Mouse (Mus musculus) midbrain, postnatal 0 days (tissue): ENCODE data around the gene Stpg1. TPM values are rescaled to one million over a fixed set of nuclear protein-coding genes. Genes with fewer than 3 reads are reported as not detected.

Experiments used
- ATAC-seq: fragments of 200-750 bp; cut with Nextera tagmentation; 2 replicates; pipeline ENCODE4 v1.8.0; 2017; ENCODE audit warnings: moderate number of reproducible peaks, mild to moderate bottlenecking, moderate TSS enrichment, moderate library complexity; ENCODE audit not compliant: low FRiP score
- DNase-seq: peaks from one replicate; pipeline ENCODE4 v3.0.0-alpha.2; 2015; ENCODE audit warnings: low spot score
- H3K27ac ChIP-seq: fragments of 300-500 bp; sonication (generic); 2 replicates; pipeline ENCODE4 v1.5.1; 2014; ENCODE audit warnings: low read depth, mild to moderate bottlenecking, low read length, mixed read lengths
- H3K27me3 ChIP-seq: fragments of 300-500 bp; sonication (generic); 2 replicates; pipeline ENCODE4 v1.6.1; 2014; ENCODE audit warnings: low read length, control low read depth, mixed read lengths; ENCODE audit not compliant: insufficient read depth
- H3K36me3 ChIP-seq: fragments of 300-500 bp; sonication (generic); 2 replicates; pipeline ENCODE4 v1.6.1; 2014; ENCODE audit warnings: low read length, control low read depth, mixed read lengths; ENCODE audit not compliant: insufficient read depth
- H3K4me1 ChIP-seq: fragments of 300-500 bp; sonication (generic); 2 replicates; pipeline ENCODE4 v1.6.1; 2014; ENCODE audit warnings: mild to moderate bottlenecking, control low read depth, antibody characterized with exemption, low read length, mixed read lengths; ENCODE audit not compliant: insufficient read depth
- H3K4me2 ChIP-seq: fragments of 300-500 bp; sonication (generic); 2 replicates; pipeline ENCODE4 v1.6.1; 2014; ENCODE audit warnings: low read depth, mild to moderate bottlenecking, low read length, mixed read lengths; ENCODE audit not compliant: poor library complexity, severe bottlenecking
- H3K4me3 ChIP-seq: fragments of 300-500 bp; sonication (generic); 2 replicates; pipeline ENCODE4 v1.5.1; 2014; ENCODE audit warnings: low read depth, mild to moderate bottlenecking, low read length, moderate library complexity
- H3K9ac ChIP-seq: fragments of 300-500 bp; sonication (generic); replicated peaks from 2 replicates; pipeline ENCODE4 v1.6.1; 2014; ENCODE audit warnings: mild to moderate bottlenecking, low read length, moderate library complexity, mixed read lengths; ENCODE audit not compliant: poor library complexity, severe bottlenecking
- H3K9me3 ChIP-seq: fragments of 300-500 bp; sonication (generic); 2 replicates; pipeline ENCODE4 v1.6.1; 2016; ENCODE audit warnings: low read length, control low read depth
- CTCF ChIP-seq: IDR thresholded peaks from 2 replicates; pipeline ENCODE4 v1.5.1; 2016; ENCODE audit warnings: antibody characterized with exemption, mild to moderate bottlenecking
- WGBS: fragments of 180-500 bp; shearing (Covaris S2); extraction: QIAGEN DNeasy Blood & Tissue Kit; methylation state at CpG from one replicate; pipeline ENCODE4 v1.1.7; 2014; 5-methylcytosine and 5-hydroxymethylcytosine counted together
- polyA plus RNA-seq: library from polyadenylated mRNA; unstranded; fragments of >200 nt; fragmentation: Nextera tagmentation; extraction: Ambion mirVana; gene quantifications from 2 replicates; pipeline ENCODE4 v1.2.1, GENCODE M21; 2015
- total RNA-seq: library from RNA; depleted of rRNA; stranded (reverse); fragments of >200 nt; gene quantifications from 2 replicates; pipeline ENCODE4 v1.2.3, GENCODE M21; 2014

The Stpg1 gene
- total and polyA plus RNA-seq, 2 experiments from 2014 or later: 0.28 to 0.55 TPM

DNA sequence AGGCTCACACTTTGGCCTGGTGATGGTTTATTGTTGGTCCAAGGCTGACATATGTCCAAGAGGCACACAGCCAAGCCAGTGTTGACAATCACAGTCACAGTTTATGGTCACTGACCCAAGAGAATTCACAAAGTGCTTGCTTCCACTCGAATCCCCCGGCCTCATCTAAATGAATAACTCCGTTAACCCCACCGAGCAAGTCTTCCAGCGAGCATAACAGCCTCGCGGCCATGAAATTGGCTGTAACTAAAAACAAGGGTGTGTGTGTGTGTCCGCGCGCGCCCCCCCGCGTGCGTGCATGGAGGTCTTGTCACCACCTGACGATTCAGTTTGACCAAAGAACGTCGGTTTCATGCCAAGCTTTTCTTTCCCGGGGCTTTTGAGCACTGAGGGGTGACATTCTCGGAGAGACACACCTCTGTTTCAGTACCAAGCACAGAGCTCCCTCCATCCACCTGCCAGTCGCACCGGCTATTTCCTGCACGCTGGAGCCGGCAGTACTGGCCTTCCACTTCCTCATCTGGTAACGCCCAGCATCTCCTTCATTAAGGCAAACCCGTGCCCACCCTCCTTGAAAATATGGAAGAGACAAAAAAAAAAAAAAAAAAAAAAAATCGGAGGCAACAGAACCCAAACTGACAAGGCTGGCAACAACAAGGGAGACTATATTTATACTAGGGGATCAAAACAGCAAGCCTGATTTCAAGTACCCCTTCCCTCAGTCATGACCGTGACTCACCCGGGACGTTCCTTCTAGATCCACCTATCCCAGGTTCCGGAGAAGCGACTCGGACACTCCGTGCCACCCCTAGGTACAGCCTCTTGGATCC is 684 bp upstream of the Stpg1 start:
- no peaks in the 10 kb centered on the region for H3K27me3 ChIP-seq
- peak overlapping the region; percentile 87 for H3K4me2 ChIP-seq
- 1% methylated on average over 33 of the region's 33 CpGs for WGBS
- peak; percentile 65 for DNase-seq
- peak overlapping the region; percentile 64 for H3K4me3 ChIP-seq
- peak; percentile 37; the same call in 1 of the 2 replicates for TF ChIP-seq CTCF
- peak overlapping the region; percentile 77 for H3K27ac ChIP-seq
- H3K4me1 ChIP-seq: 0 out of 2 replicates have a peak, but pooled peaks cover 2% of the 10 kb centered on the region
- no peak; the same call in 1 of the 2 replicates for ATAC-seq
- H3K9ac ChIP-seq: peak overlapping the region; percentile 52
- no peaks in the 10 kb centered on the region for H3K9me3 ChIP-seq
- H3K36me3 ChIP-seq: peaks cover 22% of the 10 kb centered on the region

- DNase-seq: no peak
- Histone ChIP-seq H3K4me3 (peak overlapping the region; percentile 64), H3K27me3 (no peaks in the 10 kb centered on the region), H3K4me2 (peak overlapping the region; percentile 87), H3K4me1 (0 out of 2 replicates have a peak, but pooled peaks cover 2% of the 10 kb centered on the region), H3K36me3 (peaks cover 13% of the 10 kb centered on the region), H3K27ac (peak overlapping the region; percentile 77), H3K9me3 (no peaks in the 10 kb centered on the region), H3K9ac (peak overlapping the region; percentile 55)
- no peak for ATAC-seq
- WGBS: 11% methylated on average over 9 of the region's 9 CpGs
- TF ChIP-seq CTCF: no peak
Observed at GRCm38 (mm10) chr4:135495397-135495791, 804 bp downstream of the Stpg1 start.

DNA sequence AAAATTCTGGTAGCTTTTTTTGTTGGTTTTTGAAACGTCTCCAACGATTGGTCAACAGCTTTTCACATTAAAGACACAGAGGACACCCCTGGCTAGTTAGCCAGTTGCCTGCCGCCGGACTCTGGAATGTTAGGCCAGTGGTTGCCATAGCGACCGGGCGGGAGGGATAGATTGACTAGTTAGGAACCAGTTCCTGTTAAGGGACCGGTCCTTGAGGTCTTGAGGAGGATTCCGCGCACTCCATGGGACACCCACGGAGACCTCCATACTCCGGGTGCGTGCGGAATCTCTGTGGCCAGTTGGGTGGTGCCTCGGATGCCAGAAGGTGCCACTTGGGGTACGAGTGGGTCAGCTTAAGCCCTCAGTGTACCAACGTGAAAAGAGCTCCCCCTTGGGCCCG is 1.2 kb downstream of the Stpg1 start:
- Histone ChIP-seq H3K9ac (no peak overlapping the region), H3K4me1 (0 out of 2 replicates have a peak, but pooled peaks cover 2% of the 10 kb centered on the region), H3K27ac (peak overlapping the region; percentile 77; the same call in 1 of the 2 replicates), H3K4me3 (peak overlapping the region; percentile 64), H3K27me3 (no peaks in the 10 kb centered on the region), H3K4me2 (peak overlapping the region; percentile 87), H3K36me3 (peaks cover 9% of the 10 kb centered on the region), H3K9me3 (no peaks in the 10 kb centered on the region)
- DNase-seq (peak; percentile 73), ATAC-seq (no peak)
- 12% methylated on average over 18 of the region's 18 CpGs for WGBS
- peak; percentile 23; the same call in 1 of the 2 replicates for TF ChIP-seq CTCF

- Histone ChIP-seq H3K4me2 (no peak overlapping the region), H3K4me3 (no peak overlapping the region), H3K36me3 (no peaks in the 10 kb centered on the region), H3K9me3 (no peaks in the 10 kb centered on the region), H3K27me3 (no peaks in the 10 kb centered on the region), H3K27ac (no peak overlapping the region), H3K9ac (no peak overlapping the region), H3K4me1 (0 out of 2 replicates have a peak, but pooled peaks cover 2% of the 10 kb centered on the region)
- WGBS: 87% methylated on average over 6 of the region's 6 CpGs
- no peak for TF ChIP-seq CTCF
- DNase-seq (no peak), ATAC-seq (no peak)
Observed at GRCm38 (mm10) chr4:135498136-135498535, 3.5 kb downstream of the Stpg1 start.

DNA sequence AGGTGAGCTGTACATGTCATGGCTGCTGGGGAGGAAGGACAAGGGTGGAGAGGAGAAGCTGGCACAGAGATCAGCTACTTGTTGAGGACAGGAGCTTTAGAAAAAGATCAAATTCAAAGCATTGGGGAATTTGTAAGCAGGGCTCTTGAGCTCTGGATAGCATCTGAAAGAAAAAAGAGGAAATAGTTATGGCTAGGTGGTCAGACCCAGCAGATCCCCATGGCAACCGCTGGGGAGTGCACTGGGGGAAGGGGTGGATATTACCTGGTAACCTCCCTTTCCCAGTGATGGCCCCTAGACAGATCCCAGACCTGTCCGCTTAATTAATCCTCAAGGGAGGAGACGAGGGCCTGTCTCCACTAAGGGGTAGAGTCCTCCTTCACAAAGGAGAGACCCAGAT is 5.2 kb downstream of the Stpg1 start:
- no peaks in the 10 kb centered on the region for H3K36me3 ChIP-seq
- 65% methylated on average over 3 of the region's 3 CpGs for WGBS

DNA sequence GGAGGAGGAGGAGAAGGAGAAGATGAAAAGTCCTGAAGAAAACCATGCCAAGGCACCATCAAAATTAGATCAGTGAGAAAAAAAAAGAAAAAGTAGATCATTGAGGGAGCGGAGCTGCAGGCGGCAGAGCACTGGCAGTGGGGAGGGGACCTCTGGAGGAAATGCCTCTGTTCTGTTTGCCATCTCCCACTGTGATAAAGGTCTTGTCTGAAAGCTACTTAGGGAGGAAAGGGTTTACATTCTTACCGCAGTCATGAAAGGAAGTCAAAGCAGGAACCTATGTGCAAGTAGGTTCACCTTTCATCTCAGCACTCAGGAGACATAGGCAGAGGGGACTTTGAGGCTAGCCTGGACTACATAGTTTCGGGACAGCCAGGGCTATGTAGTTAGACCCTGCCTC is 7.0 kb downstream of the Stpg1 start:
- H3K9me3 ChIP-seq: no peaks in the 10 kb centered on the region
- no peaks in the 10 kb centered on the region for H3K36me3 ChIP-seq
- no peak overlapping the region for H3K4me3 ChIP-seq
- H3K4me2 ChIP-seq: no peak overlapping the region
- H3K4me1 ChIP-seq: no peaks in the 10 kb centered on the region
- WGBS: 48% methylated on average over 4 of the region's 4 CpGs
- ATAC-seq (no peak), DNase-seq (no peak)
- no peak for TF ChIP-seq CTCF
- H3K27me3 ChIP-seq: no peaks in the 10 kb centered on the region
- no peak overlapping the region for H3K27ac ChIP-seq
- no peak overlapping the region for H3K9ac ChIP-seq

More for the DNA sequence above, 5.2 kb downstream of the Stpg1 start:
- H3K27me3 ChIP-seq: no peaks in the 10 kb centered on the region
- H3K9ac ChIP-seq: no peak overlapping the region
- no peak overlapping the region for H3K4me2 ChIP-seq
- H3K9me3 ChIP-seq: no peaks in the 10 kb centered on the region
- DNase-seq: no peak
- H3K4me3 ChIP-seq: no peak overlapping the region
- no peak overlapping the region for H3K27ac ChIP-seq
- H3K4me1 ChIP-seq: 0 out of 2 replicates have a peak, but pooled peaks cover 2% of the 10 kb centered on the region
- no peak for TF ChIP-seq CTCF
- ATAC-seq: no peak
